Mouse (Mus musculus): ENCODE results near the gene 1190007I07Rik.
A peak's percentile ranks its signal among the peaks of the same experiment; 100 is the strongest.
"Not testable (repeated sequence)": the region's sequence is repeated elsewhere in the genome, so short reads cannot be mapped to it uniquely, and the experiment has no call there.

Gene 1190007I07Rik

DNA sequence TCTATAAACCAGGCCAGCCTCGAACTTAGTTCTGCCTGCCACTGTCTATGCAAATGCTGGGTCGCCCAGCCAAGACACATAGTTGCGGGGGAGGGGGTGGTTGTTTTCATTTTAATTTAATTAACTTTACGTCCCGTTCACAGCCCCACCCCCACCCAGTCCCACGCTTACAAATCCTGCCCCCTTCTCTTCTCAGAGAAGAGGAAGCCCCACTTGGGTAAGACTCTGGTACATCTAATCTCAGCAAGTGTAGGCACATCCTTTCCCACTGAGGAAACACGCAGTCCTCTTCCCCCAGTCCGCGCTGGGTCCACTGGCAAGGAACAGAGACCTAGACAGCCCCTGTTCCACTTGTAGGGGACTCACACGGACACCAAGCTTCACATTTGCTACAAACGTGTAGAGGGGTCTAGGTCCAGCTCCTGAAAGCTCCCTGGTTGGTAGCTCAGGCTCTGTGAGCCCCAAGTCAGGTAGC is 6.1 kb upstream of the 1190007I07Rik start:
- peak; percentile 23 for DNase-seq

DNA sequence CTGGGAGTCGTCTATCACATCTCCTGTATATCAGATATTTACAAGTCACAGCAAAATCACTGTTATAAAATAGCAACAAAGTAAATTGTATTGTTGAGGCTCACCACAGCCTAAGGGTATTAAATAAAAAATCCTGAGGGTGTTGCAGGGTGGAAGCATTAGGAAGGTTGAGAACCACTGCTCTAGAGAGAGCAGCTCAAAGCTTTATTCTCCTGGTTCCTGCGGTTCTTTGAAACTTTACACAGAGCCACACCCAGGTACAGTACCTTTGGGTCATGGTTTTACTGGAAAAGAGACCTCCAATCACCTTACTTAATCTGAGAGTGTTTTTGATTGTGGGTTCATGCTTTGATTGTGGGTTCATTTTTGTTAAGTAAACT is 515 bp upstream of the 1190007I07Rik start:
- DNase-seq = not testable (repeated sequence)

DNA sequence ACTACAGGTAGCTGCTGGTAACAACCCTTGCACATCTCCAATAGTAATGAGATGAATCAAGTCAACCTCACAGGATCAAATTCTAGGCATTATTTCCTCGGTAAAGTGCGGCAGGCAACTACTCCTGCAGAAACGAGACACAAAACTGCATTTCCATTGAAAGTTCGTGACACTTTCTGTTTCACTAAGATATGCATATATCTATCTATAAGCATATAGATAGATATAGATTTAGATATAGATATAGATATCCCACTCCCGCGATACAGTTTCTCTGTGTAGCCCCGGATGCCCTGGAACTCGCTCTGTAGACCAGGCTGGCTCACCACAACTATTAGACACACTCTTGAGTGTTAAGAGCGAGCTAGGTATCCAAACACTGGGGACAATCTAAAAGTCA is 793 bp downstream of the 1190007I07Rik start:
- DNase-seq = no peak

DNA sequence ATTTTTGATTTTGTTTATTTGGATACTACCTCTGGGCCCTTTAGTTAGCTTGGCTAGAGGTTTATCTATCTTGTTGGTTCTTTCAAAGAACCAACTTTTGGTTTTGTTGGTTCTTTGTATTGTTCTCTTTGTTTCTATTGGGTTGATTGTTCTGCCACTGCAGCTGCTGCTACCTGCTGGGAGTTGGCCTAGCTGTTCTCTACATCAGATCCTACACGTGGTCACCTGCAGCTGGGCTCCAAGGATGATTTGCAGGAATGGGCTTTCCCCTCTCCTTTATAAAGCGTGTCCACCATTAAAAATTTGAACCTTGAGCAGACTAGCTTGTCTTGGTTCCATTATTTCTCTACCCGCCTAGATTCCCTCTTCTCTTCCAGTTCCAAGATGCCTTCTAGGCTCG is 28.6 kb downstream of the 1190007I07Rik start:
- not testable (repeated sequence) for DNase-seq

DNA sequence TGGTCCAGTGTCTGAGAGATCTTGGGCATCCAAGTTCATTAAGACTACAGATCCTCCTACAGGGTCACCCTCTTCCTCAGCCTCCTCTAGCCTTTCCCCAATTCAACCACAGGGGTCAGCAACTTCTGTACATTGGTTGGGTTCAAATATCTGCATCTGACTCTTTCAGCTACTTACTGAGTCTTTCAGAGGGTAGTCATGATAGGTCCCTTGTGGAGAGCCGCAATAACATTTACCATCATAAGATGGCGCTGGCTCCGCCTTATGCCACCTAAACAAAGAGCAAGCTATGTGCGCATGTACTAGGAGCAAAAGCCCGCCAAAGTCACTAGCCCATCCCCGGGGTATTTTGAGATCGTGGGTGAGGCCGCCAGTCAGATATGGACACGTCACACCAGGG is 33.4 kb downstream of the 1190007I07Rik start:
- not testable (repeated sequence) for DNase-seq

DNA sequence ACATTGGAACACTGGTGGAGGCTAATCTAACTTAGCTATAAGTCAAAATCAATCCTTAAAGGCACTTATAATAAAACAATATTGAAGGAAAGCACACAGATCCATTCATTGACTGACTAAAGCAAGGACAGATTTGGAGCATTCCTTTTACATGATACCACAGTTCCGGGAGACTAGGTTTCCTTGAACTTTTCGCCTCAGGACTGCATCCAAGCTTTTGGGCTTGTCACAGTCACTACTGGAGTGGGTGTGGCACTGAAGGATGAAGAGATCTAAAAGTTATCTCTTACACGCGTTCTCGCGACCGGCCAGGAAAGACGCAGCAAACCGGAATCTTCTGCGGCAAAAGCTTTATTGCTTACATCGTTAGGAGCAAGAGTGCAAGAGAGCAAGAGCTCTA is 51.9 kb downstream of the 1190007I07Rik start:
- DNase-seq = not testable (repeated sequence)

All from lung, postnatal 36 days (tissue).